Mouse (Mus musculus) naive thymus-derived CD4-positive, alpha-beta T cell, adult 5 months (primary cell): Measurements from ENCODE around the gene Dnaic2. TPM values are rescaled to one million over a fixed set of nuclear protein-coding genes. Genes with fewer than 3 reads are reported as not detected.

Source experiments
- polyA plus RNA-seq: library from polyadenylated mRNA; unstranded; fragments of 100-300 nt; shearing (Covaris generic); gene quantifications from one replicate; pipeline ENCODE4 v1.2.1, GENCODE M21; 2017

The Dnaic2 gene
- polyA plus RNA-seq, result not detected

DNA sequence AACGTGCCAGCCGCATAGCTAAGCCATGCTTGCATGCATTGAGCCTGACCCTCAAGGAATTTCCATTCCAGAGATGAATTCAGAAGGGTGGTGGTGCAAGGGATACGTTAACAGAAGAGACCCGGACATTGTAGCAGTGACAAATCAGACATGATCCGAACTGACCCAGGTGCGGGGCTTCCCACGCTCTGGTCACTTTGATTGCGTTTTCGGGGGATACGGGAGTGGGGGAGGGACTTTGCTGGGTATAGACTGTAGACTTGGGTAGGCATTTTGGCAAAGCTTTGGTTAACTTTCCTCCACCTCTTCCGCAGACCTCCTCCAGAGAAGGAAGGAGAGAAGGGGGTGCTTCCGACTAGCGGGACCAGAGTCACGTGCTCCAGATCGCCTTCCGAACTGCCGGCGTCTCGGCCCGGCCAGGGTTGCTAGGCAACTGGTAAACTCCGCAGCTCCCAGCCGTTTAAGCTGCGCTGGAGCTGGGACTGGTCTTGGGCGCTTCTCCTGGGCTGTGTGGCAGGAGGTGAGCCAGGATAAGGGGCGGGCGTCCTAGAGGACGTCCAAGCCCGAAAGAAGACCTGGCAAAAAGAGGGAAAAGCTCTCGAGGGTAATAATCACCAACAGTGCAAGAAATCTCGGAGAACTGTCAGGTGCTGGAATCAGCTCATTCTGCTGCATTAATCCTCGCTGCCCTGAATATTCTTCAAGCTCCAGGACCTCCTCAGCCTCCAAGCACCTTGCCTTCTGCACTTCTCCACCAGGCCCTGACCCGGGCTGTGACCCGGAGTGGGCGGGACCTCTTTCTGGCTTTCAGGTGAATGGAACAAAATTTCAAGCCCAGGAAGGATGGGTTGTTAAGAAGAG, at the start of gene Dnaic2:
TSS of gene Dnaic2 (plus strand) at position 444 of the 861 bp plus-strand sequence.

DNA sequence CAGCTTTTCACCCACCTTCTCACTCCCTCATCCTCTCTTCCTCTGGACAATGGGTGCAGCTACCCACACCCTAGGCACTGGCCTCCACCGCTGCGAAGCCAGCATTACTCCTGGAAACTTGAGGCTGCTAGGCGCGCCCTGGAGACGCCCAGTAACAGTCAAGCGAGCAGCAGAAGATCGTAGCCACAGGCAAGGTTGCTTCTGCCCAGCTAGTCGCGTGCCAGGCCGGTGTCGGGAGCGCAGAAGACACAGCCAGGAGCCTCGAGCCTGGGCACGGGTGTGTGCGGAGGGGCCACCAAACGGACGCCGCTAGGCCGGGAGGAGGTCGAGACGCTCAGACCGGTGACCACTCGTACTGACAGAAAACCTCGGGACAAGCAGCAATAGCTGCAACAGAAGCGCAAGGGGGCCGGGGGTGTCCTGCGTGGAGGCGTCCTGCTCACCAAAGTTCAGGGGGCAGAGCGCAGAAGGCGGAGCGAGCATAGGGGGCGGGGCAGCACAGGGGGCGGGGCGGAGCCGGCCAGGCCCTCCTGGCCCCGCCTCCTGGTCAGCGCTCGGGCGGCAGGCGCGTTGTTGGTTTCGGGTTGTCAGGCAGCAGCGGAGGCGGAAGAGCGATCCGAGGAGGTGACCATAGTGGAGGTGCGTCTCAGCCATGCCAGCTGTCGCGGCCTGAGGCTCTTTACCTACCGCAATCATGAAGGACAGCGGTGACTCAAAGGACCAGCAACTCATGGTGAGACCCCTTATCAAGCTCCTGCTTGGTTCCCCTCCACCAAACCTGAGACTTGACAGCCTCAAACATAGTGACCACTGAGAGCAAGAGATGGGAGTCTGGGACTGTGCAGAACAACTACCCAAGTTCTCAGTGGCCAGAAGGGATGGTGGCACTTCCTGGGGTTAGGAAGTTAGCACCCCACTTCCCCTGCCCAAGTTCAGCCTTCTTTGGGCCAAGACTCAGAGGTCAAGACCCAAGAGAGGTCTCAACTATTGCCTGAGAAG, 37.9 kb downstream of the Dnaic2 start, which contains the start of gene Kif19a:
TSS of gene Kif19a (plus strand) at position 569 of the 999 bp plus-strand sequence.

DNA sequence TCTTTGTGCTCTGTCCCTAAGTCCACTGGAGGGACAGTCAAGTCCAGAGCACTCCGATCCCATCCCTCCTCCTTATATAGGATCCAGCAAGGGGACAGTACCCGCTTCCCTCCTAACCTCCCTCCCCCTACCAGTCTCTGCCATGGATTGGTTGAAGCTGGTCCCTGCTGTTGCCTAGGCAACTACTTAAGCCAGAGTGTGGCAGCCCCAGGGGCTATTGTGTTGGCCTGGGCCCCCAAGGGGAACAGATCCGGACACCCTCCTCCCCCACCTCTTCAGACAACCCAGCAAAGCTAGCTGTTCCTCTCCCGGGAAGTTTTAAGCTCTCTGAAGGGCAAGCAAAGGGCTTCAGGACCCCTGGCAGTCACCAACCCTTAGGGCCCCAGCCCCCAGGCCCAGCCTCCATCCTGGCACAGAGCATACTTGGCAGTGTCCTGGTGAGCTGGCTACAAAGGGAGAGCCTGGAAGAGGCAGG, 68.7 kb downstream of the Dnaic2 start, which contains the start of gene Btbd17:
TSS of gene Btbd17 (minus strand) at position 98 of the 475 bp plus-strand sequence.

DNA sequence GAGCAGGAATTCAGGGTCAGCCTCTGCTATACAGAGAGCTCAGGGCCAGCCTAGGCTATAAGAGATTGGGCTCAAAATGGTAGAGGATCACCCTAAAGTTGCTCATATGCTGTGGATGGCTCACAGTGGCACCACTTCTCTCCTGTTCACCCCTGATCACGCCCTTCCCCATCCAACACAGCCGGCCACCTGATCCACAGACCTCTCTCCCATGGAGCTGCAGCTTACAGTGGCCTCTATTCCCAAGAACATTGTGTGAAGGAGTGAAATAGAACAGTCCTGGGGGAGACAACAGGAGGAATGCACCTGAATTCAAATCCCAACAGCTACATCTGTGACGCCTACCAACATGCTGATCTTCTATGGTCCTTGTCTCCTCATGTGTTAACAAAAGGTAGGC, 71.4 kb downstream of the Dnaic2 start, which contains the start of gene Gpr142:
TSS of gene Gpr142 (plus strand) at position 301 of the 400 bp plus-strand sequence.

Other genes starting within 250 kb of the Dnaic2 start
- gene Rpl38, start 58.9 kb upstream of the Dnaic2 start, polyA plus RNA-seq, result 531 TPM
- gene Ttyh2, start 52.0 kb upstream of the Dnaic2 start, polyA plus RNA-seq, result 0.22 TPM
- not detected for gene Kif19a, start 38.0 kb downstream of the Dnaic2 start, polyA plus RNA-seq
- not detected for gene Btbd17, start 68.5 kb downstream of the Dnaic2 start, polyA plus RNA-seq
- not detected for gene Gpr142, start 71.5 kb downstream of the Dnaic2 start, polyA plus RNA-seq
- gene Gprc5c, start 123.7 kb downstream of the Dnaic2 start, polyA plus RNA-seq, result not detected
- 0.07 TPM for gene Cd300a, start 162.6 kb downstream of the Dnaic2 start, polyA plus RNA-seq
- not detected for gene Cd300lb, start 207.0 kb downstream of the Dnaic2 start, polyA plus RNA-seq
- gene Cd300c, start 241.7 kb downstream of the Dnaic2 start, polyA plus RNA-seq, result not detected